Mouse (Mus musculus) CD4-positive, CD25-positive, alpha-beta regulatory T cell, adult 2 months (primary cell): Measurements from ENCODE around the gene Fetub.

Experiments used
- DNase-seq: peaks from one replicate; pipeline ENCODE4 v3.0.0-alpha.2; 2012; ENCODE audit warnings: low read depth, low spot score

The Fetub gene

GRCm38 (mm10) chr16:22918034-22918433 lies at the start of gene Fetub:
Fetub (plus strand) TSS chr16:22918334.
- DNase-seq = no peak

- DNase-seq = no peak
Measured at GRCm38 (mm10) chr16:22872397-22872796, 45.7 kb upstream of the Fetub start.

GRCm38 (mm10) chr16:22873369-22873768 lies 44.8 kb upstream of the Fetub start:
- DNase-seq = no peak

GRCm38 (mm10) chr16:22876218-22877043 lies 41.7 kb upstream of the Fetub start:
- peak; percentile 62 for DNase-seq

GRCm38 (mm10) chr16:22877660-22878390 lies 40.3 kb upstream of the Fetub start:
- DNase-seq = no peak

- DNase-seq = no peak
Measured at GRCm38 (mm10) chr16:22878716-22879115, 39.4 kb upstream of the Fetub start.

GRCm38 (mm10) chr16:22879945-22880595 lies 38.1 kb upstream of the Fetub start:
- no peak for DNase-seq

- DNase-seq = no peak
Measured at GRCm38 (mm10) chr16:22880900-22881299, 37.2 kb upstream of the Fetub start.

GRCm38 (mm10) chr16:22881487-22881886 lies 36.6 kb upstream of the Fetub start:
- no peak for DNase-seq

GRCm38 (mm10) chr16:22883441-22883840 lies 34.7 kb upstream of the Fetub start:
- peak; percentile 23 for DNase-seq

- DNase-seq = peak; percentile 5
Measured at GRCm38 (mm10) chr16:22885356-22885755, 32.8 kb upstream of the Fetub start.

- no peak for DNase-seq
Measured at GRCm38 (mm10) chr16:22886726-22887125, 31.4 kb upstream of the Fetub start.

- no peak for DNase-seq
Measured at GRCm38 (mm10) chr16:22888835-22889234, 29.3 kb upstream of the Fetub start.

GRCm38 (mm10) chr16:22889716-22890115 lies 28.4 kb upstream of the Fetub start:
- no peak for DNase-seq

GRCm38 (mm10) chr16:22890683-22891510 lies 27.2 kb upstream of the Fetub start, which contains the start of gene Ahsg:
Ahsg (plus strand) TSS chr16:22891277.
- no peak for DNase-seq

GRCm38 (mm10) chr16:22891733-22892154 lies 26.4 kb upstream of the Fetub start:
- no peak for DNase-seq

GRCm38 (mm10) chr16:22894095-22894494 lies 24.0 kb upstream of the Fetub start:
- no peak for DNase-seq

GRCm38 (mm10) chr16:22896618-22897017 lies 21.5 kb upstream of the Fetub start:
- DNase-seq = no peak

- DNase-seq = no peak
Measured at GRCm38 (mm10) chr16:22899346-22899745, 18.8 kb upstream of the Fetub start.

GRCm38 (mm10) chr16:22899866-22900570 lies 18.1 kb upstream of the Fetub start:
- DNase-seq = no peak

GRCm38 (mm10) chr16:22901326-22901725 lies 16.8 kb upstream of the Fetub start:
- DNase-seq = no peak
